ENCODE assay signal across 17 mouse cellular contexts in genomic region chr9:37403011-37403410, GRCm38 (mm10). TPM values are rescaled to one million over a fixed set of nuclear protein-coding genes. Genes with fewer than 3 reads are reported as not detected.
A peak's percentile ranks its signal among the peaks of the same experiment; 100 is the strongest.
DNase-seq lines count a peak whose midpoint lies in the region; ATAC-seq and TF ChIP-seq lines count a peak whose summit lies in the region.
"Had no signal": no experiment of that assay in that cellular context is flagged by ENCODE, and none has a peak within 500 bp of the region (broad histone marks: within the 10 kb centered on the region; RNA-seq: fewer than 3 reads in every experiment).

No protein-coding gene starts in this region.

- DNase-seq in gastrocnemius, adult 2 months: no peak
- DNase-seq in gastrocnemius, postnatal 10 days: no peak
- no peak for DNase-seq in kidney, postnatal 4 days
- no peak for DNase-seq in spleen, adult 18-20 months
- no peak for DNase-seq in cerebellum, postnatal 25 days
- DNase-seq: gastrocnemius, postnatal 36 days; kidney, postnatal 25 days; right cerebral cortex, postnatal 14 days; thymus, adult 18-20 months had no signal

- H3K4me2 ChIP-seq in kidney, embryonic 15.5 days: peak overlapping the region; percentile 35
- peak overlapping the region; percentile 23; the same call in 1 of the 2 replicates for H3K4me2 ChIP-seq in limb, embryonic 13.5 days (replicated peaks)
- H3K4me2 ChIP-seq: forebrain, embryonic 12.5 days; midbrain, embryonic 11.5 days had no signal

- no peak for TF ChIP-seq CTCF in gastrocnemius, adult 2 months (IDR thresholded peaks at IDR 0.05)

- H3K9me3 ChIP-seq in kidney, embryonic 15.5 days (replicated peaks): no peaks in the 10 kb centered on the region
- H3K9me3 ChIP-seq in limb, embryonic 13.5 days: no peaks in the 10 kb centered on the region
- H3K9me3 ChIP-seq: forebrain, embryonic 12.5 days; G1E had no signal

- H3K4me3 ChIP-seq in gastrocnemius, adult 2 months: peak overlapping the region; percentile 73
- H3K4me3 ChIP-seq in kidney, embryonic 15.5 days (replicated peaks): peak overlapping the region; percentile 35
- peak overlapping the region; percentile 75 for H3K4me3 ChIP-seq in brown adipose tissue, adult 24 weeks (ENCODE audit: insufficient read depth, low read depth, low read length)
- H3K4me3 ChIP-seq in limb, embryonic 13.5 days: peak overlapping the region; percentile 19
- H3K4me3 ChIP-seq: forebrain, embryonic 12.5 days had no signal

- peaks cover 13% of the 10 kb centered on the region for H3K27me3 ChIP-seq in kidney, embryonic 15.5 days
- H3K27me3 ChIP-seq in limb, embryonic 13.5 days: peaks cover 35% of the 10 kb centered on the region

- ATAC-seq in kidney, embryonic 15.5 days (replicated peaks; ENCODE audit: low FRiP score): no peak
- no peak for ATAC-seq in limb, embryonic 13.5 days (ENCODE audit: low FRiP score, low read depth)
- ATAC-seq: activated CD4-positive, CD25-positive, alpha-beta regulatory T cell, adult 4 months had no signal

- H3K27ac ChIP-seq in gastrocnemius, adult 2 months: peak overlapping the region; percentile 87
- H3K27ac ChIP-seq in kidney, embryonic 15.5 days: no peak overlapping the region
- H3K27ac ChIP-seq in brown adipose tissue, adult 24 weeks (replicated peaks; ENCODE audit: low read depth, low read length): peak overlapping the region; percentile 100
- no peak overlapping the region for H3K27ac ChIP-seq in limb, embryonic 13.5 days
- H3K27ac ChIP-seq: forebrain, embryonic 12.5 days had no signal

- intact Hi-C loops in gastrocnemius, adult 2 months (cut with DNase I): no loop called here

- 83% methylated on average over 7 of the region's 7 CpGs for WGBS in kidney, embryonic 15.5 days
- WGBS in limb, embryonic 13.5 days: 84% methylated on average over 7 of the region's 7 CpGs

- H3K36me3 ChIP-seq in kidney, embryonic 15.5 days: no peaks in the 10 kb centered on the region
- no peaks in the 10 kb centered on the region for H3K36me3 ChIP-seq in limb, embryonic 13.5 days
- H3K36me3 ChIP-seq: forebrain, embryonic 12.5 days; G1E had no signal

- no peak overlapping the region for H3K9ac ChIP-seq in kidney, embryonic 15.5 days
- H3K9ac ChIP-seq in limb, embryonic 13.5 days: no peak overlapping the region
- H3K9ac ChIP-seq: forebrain, embryonic 12.5 days had no signal

- H3K4me1 ChIP-seq in kidney, embryonic 15.5 days: peaks cover 6% of the 10 kb centered on the region
- peaks cover 9% of the 10 kb centered on the region; the same call in 1 of the 2 replicates for H3K4me1 ChIP-seq in brown adipose tissue, adult 24 weeks (ENCODE audit: control insufficient read depth, insufficient read depth, insufficient read length, low read length)
- peaks cover 5% of the 10 kb centered on the region for H3K4me1 ChIP-seq in limb, embryonic 13.5 days

RNA-seq across cellular contexts. Expression of gene Robo4, which starts 1.3 kb away (rescaled TPM):
- 10 to 100 TPM in 1 of 2 experiments, 1 to 10 TPM in 1; 8.6 to 10.6 TPM for total RNA-seq in gastrocnemius, adult 2 months (2021)
- total RNA-seq in gastrocnemius, postnatal 10 days (2021): 10 to 100 TPM; 21.1 to 25.4 TPM
- 15.8 and 19.6 TPM in 2 replicates for polyA plus RNA-seq in kidney, embryonic 15.5 days (2015; fragmentation: Nextera tagmentation; extraction: Ambion mirVana)
- polyA plus RNA-seq in brown adipose tissue, adult 24 weeks (2012; ENCODE audit: insufficient read depth, insufficient read length, missing spikeins): 5.8 and 9.8 TPM in 2 replicates
- polyA plus RNA-seq in limb, embryonic 13.5 days (2015; fragmentation: Nextera tagmentation; extraction: Ambion mirVana): 10.3 and 11.9 TPM in 2 replicates
- polyA plus RNA-seq: activated CD4-positive, CD25-positive, alpha-beta regulatory T cell, adult 4 months; G1E had no signal

RNA-seq across cellular contexts. Expression of gene Robo3, which starts 30.0 kb away (rescaled TPM):
- not detected for total RNA-seq in gastrocnemius, adult 2 months (2021)
- under 1 TPM; 0.18 to 0.21 TPM for total RNA-seq in gastrocnemius, postnatal 10 days (2021)
- 0.18 and 0.53 TPM in 2 replicates for polyA plus RNA-seq in kidney, embryonic 15.5 days (2015; fragmentation: Nextera tagmentation; extraction: Ambion mirVana)
- polyA plus RNA-seq in brown adipose tissue, adult 24 weeks (2012; ENCODE audit: insufficient read depth, insufficient read length, missing spikeins): not detected in 2 replicates
- polyA plus RNA-seq in limb, embryonic 13.5 days (2015; fragmentation: Nextera tagmentation; extraction: Ambion mirVana): 0.05 and 0.10 TPM in 2 replicates
- total RNA-seq: gastrocnemius, postnatal 36 days had no signal
- polyA plus RNA-seq: activated CD4-positive, CD25-positive, alpha-beta regulatory T cell, adult 4 months had no signal

RNA-seq across cellular contexts. Expression of gene Hepacam, which starts 35.9 kb away (rescaled TPM):
- total RNA-seq in gastrocnemius, adult 2 months (2021): under 1 TPM in 1 of 2 experiments, not detected in 1; 0.20 TPM
- total RNA-seq in gastrocnemius, postnatal 10 days (2021): 1 to 10 TPM in 1 of 2 experiments, under 1 TPM in 1; 0.84 to 1.6 TPM
- polyA plus RNA-seq in kidney, embryonic 15.5 days (2015; fragmentation: Nextera tagmentation; extraction: Ambion mirVana): not detected in 2 replicates
- polyA plus RNA-seq in brown adipose tissue, adult 24 weeks (2012; ENCODE audit: insufficient read depth, insufficient read length, missing spikeins): not detected in 2 replicates
- 0.11 TPM in 1 of 2 replicates, not detected in the other for polyA plus RNA-seq in limb, embryonic 13.5 days (2015; fragmentation: Nextera tagmentation; extraction: Ambion mirVana)
- total RNA-seq: common myeloid progenitor, adult 5-6 weeks; G1E had no signal
- polyA plus RNA-seq: activated CD4-positive, CD25-positive, alpha-beta regulatory T cell, adult 4 months; G1E; midbrain, embryonic 11.5 days had no signal

RNA-seq across cellular contexts. Expression of gene Ccdc15, which starts 54.8 kb away (rescaled TPM):
- total RNA-seq in gastrocnemius, adult 2 months (2021): 1 to 10 TPM; 1.7 to 1.8 TPM
- total RNA-seq in gastrocnemius, postnatal 10 days (2021): 1 to 10 TPM; 1.9 to 2.6 TPM
- 7.1 and 8.0 TPM in 2 replicates for polyA plus RNA-seq in kidney, embryonic 15.5 days (2015; fragmentation: Nextera tagmentation; extraction: Ambion mirVana)
- polyA plus RNA-seq in brown adipose tissue, adult 24 weeks (2012; ENCODE audit: insufficient read depth, insufficient read length, missing spikeins): 1.4 and 1.5 TPM in 2 replicates
- polyA plus RNA-seq in limb, embryonic 13.5 days (2015; fragmentation: Nextera tagmentation; extraction: Ambion mirVana): 8.0 and 9.1 TPM in 2 replicates

Comparison
In these comparisons a context has a peak if more than half of its experiments do, and no peak if none do; other contexts are left out.
1. H3K27ac ChIP-seq: peak in gastrocnemius, adult 2 months (single experiment) and brown adipose tissue, adult 24 weeks (single experiment); none in kidney, embryonic 15.5 days (single experiment) and limb, embryonic 13.5 days (single experiment).
2. H3K4me3 ChIP-seq: peak in every context shown above with its lines; median percentile 75 in brown adipose tissue, adult 24 weeks; 73 in gastrocnemius, adult 2 months; 35 in kidney, embryonic 15.5 days; 19 in limb, embryonic 13.5 days.